Mouse (Mus musculus): Measurements from ENCODE around the gene Esam.
A peak's percentile ranks its signal among the peaks of the same experiment; 100 is the strongest.

Gene Esam

DNA sequence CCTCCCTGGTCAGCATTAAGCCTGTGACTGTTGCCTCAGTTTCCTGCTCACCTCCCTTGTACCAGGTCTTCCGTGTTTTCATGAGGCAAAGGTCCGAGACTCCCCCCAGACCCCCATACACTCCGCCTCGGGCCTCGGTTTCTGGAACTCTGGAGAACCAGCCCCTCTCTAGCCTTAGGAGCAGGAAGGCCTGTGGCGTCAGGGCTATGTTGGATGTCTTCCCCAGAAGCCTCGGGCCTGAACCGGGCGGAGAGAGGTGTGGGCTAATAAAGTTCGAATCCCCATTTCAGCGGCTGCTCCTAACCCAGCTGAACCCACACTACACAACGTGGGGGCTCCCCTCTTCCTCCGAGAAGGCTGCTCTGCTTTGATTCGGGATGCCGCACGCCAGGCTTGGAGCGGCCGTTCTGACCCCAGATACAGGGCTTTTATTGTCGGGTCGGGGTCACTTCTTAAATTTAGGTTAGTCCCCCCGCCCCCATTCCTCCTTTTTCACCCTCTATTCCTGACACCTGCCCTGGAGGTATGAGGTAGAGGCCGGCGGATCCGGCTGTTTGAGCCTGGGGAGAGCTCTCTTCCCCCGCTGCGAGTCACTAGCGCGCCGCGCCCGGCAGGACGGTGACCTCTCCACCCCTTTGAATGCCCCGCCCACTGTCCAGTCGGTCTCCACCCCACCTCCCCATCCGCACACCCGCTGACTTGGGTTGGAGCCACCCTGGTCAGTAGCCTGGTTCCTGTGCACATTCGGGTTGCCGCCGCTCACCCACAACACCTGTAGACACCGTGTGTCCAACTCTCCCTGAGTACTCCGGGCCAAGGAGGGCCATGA is at the start of gene Esam:
TSS of gene Esam (plus strand) at position 683 of the 829 bp plus-strand sequence.
- DNase-seq (ENCODE audit: extremely low read depth, insufficient read length, low spot score): no peak

DNA sequence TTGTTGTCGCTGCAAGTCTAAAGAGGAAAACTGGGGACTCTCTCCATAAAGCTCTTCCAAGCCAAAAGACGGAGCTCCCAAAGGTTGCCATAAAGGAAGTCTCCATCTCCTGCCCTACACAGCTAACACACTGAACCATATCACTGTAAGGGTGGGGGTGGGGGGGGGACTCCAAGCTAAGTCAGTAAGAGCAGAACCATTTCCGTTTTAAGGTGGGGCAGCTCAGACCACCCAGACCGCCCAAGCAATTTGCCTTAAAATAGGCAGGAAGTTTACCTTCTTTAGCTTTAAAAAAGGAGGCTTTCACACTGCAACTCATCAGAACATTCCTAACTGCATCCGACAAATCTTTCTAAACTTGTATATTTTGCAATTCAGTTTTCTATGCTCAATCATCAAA is 42.7 kb upstream of the Esam start:
- no peak for DNase-seq (ENCODE audit: extremely low read depth, insufficient read length, low spot score)

DNA sequence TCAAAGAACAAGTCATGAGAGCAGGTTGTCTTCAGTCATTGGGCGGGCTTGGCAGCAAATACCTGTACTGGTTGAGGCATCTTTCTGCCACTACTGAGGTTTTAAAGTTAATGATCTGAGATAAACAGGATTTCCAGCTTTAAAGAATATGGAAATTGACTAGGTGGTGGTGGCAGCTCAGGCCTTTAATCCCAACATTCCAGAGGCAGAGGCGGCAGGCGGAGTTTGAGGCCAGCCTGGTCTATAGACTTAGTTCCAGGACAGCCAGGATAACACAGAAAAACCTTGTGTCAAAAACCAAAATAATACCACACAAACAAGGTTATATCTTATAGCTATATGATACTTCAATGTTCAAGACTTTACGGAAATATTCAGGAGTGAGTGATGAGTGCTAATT is 39.8 kb upstream of the Esam start:
- no peak for DNase-seq (ENCODE audit: extremely low read depth, insufficient read length, low spot score)

DNA sequence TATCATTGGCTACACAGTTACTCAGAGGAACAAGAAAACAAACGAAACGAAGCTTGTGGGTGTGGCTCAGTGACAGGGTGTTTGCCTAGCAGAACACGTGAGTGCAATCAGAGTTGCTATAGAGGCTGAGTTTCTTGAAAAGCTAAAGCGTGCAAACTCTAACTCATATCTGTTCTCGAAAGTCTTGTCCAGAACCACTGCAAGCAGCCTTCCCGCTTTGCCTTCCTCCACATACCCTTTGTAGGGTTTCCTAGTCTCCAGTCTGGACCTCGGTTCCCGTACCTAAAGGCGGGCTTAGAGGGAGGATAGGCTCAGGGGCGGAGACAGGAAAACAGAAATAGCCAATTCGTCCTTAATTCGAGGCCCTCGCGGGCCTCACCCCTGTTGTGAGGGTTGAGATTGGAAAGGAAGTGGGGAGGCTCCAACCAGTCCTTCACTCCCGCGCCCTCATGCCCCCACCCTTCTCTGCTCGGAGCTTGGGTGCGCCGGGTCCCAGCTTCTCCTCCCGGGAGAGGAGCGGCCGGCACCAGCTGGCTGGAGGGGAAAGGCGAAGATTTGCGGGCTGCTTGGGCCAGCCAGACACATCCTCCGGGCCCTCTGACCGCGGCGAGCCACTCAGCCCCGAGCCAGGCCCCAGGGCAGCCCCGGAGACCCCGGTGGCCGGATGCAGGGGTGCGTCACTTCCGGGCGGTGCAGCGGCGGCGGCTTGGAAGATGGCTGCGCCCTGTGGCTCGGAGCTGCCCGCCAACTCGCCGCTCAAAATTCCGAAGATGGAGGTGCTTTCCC is 39.1 kb upstream of the Esam start, which contains the start of gene Msantd2:
TSS of gene Msantd2 (plus strand) at position 709 of the 786 bp plus-strand sequence.
- peak; percentile 87 for DNase-seq (ENCODE audit: extremely low read depth, insufficient read length, low spot score)

DNA sequence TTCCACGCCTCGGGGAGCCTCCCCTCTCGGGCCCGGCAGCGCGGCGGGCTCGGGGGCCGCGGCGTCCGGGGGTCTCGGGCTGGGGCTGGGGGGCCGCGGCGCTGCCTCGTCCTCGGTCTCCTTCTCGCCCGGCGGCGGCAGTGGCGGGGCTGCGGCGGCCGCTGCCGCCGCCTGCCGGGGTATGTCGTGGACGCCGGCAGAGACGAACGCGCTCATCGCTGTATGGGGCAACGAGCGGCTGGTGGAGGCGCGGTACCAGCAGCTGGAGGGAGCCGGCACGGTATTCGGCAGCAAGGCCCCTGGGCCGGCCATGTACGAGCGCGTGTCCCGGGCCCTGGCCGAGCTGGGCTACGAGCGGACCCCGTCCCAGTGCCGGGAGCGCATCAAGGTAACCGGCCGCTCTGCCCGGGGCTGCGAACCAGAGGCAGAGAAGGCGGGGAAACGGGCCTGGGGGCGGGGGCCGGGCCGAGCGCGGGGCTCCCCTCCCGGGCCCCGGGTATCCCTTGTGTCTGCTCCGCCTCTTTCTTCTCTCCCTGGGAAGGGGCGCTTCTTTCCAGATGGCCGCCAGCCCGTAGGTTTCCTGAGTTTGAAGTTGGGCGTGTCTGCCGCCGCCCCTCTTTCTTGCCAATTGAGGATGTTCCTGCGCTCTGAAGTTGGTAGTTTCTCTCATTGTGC is 38.3 kb upstream of the Esam start:
- DNase-seq (ENCODE audit: extremely low read depth, insufficient read length, low spot score): peak; percentile 48

DNA sequence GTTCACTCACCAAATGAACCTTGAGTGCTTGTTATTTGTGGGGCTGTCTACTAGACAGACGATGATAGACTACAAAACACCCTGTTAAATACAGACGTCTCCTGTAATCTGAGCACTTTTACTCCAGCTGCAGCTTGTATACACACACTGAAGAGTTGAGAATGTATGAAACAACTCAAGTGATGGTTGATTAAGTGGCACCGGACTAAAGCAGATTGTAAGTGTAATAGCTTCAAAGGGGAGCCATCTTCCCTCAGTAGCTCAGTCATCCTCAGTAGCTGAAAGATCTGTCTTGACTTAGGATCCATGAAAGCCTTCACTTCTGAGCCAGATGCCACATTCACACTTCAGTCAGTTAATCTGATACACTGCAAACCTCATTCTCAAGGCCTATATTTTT is 32.1 kb upstream of the Esam start:
- no peak for DNase-seq (ENCODE audit: extremely low read depth, insufficient read length, low spot score)

DNA sequence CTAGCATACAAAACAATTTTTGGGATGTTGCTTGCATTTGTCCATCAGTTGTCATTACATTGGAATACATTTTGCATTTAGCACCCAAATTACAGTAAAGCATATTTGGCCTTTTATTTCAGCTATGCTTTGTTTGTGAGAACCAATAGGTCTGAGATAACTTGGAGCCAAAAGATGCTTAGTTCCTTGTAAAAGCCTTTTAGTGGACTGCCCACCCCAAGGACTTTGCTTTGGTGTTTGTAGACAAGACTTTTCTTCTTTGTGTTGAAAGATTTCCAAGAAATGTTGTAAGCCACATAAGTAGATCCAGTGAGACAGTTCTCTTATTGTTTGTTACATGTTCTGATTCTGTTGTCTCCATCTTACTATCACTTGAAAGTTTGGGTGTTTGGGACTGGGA is 31.6 kb upstream of the Esam start:
- DNase-seq (ENCODE audit: extremely low read depth, insufficient read length, low spot score): no peak

DNA sequence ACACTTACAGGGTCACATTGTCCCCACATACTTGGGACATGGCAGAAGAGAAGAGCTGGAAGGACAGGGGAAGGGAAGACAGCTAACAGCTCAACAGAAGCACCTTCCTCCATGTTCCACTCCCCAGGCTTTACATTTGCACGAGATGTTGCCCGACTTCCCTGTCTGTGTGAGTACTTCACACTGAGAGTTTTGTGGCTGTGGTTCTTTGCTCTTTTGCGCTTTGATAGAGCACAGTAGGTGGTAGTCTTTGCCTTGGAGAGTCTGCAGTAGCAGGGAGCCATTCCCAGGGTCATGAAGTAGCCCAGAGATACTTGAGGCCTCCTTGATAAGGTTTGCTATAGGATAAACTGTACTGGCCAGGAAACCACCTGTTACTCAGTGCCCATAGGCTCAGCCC is 27.7 kb upstream of the Esam start:
- no peak for DNase-seq (ENCODE audit: extremely low read depth, insufficient read length, low spot score)

DNA sequence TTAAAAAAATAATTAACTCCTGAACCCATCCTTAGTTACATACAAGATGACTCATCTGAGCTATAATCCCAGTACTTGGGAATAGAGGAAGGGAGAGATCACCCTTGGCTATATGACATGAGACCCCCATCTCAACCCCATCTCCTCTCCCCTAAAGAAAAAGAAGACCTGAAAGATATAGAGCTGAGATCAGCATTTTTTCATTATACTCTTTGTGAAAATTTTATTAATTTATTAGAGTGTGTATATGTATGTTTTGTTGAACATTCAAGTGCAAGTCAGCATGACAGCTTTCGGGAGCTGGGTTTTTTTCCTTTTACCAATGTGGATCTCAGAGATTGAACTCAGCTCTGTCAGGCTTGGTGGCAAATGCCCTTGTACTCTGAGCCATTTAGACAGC is 26.7 kb upstream of the Esam start:
- no peak for DNase-seq (ENCODE audit: extremely low read depth, insufficient read length, low spot score)

DNA sequence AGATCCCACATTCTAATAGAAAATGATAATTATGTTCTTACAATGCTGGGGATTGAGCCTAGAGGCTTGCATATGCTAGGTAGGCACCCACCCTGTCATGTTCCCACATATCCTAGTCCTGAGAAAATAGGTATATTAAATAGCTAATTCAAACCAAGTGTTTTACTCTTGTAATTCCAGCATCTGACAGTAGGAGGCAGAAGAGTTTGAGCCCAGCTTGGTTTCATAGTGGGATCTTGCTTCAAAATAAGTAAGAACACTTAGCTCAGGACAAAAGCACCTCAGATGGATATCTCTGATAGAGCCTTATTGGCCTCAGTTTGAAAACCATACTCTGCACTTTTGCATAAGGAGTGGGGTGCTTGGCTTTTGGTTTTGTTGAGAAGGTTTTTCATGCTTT is 23.5 kb upstream of the Esam start:
- DNase-seq (ENCODE audit: extremely low read depth, insufficient read length, low spot score): no peak

DNA sequence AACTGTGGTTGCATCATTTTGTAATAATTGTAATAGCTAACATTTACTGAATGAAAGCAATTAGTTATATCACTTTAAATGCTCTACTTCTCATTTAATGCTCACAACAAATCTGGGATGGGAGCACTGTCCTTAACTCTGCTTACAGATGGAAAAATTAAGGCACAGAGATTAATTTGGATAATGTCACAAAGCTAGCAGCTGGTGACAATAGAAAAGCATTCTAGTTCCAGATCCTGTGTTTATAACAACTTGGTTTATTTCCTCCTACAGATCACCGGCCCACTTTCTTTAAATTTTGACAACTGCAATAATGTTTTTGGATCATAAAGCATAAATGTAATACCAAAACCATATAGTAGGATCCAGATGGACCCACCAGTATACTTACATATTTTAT is 21.9 kb upstream of the Esam start:
- DNase-seq (ENCODE audit: extremely low read depth, insufficient read length, low spot score): no peak

DNA sequence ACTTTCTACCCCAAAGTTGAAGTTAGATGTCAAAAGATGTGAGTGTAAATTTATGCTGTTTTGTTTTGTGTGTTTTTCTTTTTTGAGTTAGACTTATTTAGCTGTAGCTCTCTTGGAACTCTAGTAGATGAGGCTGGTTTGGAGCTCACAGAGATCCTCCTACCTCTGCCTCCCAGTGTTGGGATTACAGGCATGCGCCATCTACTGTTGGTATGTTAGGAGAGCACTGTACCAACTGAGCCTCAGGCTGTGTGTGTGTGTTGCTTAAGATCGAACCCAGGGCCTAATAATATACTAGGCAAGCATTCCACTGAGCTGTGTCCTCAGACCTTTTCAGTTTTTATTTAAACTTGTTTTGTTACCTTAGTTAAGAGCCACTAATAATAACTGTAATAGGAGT is 15.8 kb upstream of the Esam start:
- no peak for DNase-seq (ENCODE audit: extremely low read depth, insufficient read length, low spot score)

DNA sequence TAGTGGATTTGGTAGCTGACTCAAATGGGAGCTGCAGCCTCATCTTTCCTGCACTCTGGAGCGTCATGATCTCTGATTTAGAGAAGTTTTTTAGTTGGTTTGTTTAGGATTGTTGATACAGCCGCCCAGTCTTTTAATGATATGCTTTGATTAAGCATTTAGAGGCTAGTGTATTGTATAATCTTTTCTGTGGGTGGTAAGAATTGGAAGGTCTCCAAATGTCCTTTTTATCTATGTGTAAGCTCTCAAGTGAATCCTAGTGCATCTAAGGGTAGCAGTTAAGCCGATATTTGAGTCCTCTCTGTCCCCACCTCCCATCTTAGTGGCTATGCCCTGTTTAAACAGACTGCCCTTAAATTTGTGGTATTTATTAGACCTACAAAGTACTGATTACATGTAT is 13.4 kb upstream of the Esam start:
- no peak for DNase-seq (ENCODE audit: extremely low read depth, insufficient read length, low spot score)

DNA sequence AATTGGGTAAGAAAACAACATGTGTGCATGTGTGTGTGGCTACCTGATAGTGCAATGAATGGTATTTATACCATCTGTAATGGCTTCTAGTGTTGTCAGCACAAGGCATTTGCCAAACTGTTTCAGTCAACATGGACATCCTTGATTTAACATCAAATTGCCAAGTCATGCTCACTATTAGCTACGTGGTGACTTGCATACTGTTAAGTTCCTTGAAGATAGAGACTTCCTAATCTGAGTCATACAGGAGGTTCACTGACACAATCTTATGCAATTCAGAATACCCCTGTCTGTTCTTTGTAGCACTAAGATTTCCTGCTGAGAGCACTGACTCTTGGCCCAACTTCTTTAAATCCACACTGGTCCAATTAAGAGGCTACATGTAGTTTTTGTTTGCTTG is 10.4 kb upstream of the Esam start:
- DNase-seq (ENCODE audit: extremely low read depth, insufficient read length, low spot score): no peak

DNA sequence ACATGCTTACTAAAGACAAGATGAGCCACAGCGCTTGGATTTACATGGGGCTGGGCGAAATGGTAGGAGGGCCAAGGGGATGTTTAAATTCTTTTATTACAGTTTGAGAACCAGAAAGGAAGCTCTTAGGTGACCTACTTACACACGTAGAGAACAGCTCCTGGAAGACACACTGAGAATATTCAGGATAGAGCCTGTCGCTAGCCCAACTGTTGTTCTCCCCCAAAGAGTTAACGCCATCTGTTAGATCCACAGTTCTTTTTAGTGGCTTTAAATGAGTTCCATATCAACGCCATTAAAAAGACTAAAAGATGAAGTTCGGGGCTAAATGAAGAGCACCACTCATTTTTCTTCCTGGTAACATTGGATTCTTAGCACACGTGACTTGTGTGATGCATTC is 8.9 kb upstream of the Esam start:
- no peak for DNase-seq (ENCODE audit: extremely low read depth, insufficient read length, low spot score)

DNA sequence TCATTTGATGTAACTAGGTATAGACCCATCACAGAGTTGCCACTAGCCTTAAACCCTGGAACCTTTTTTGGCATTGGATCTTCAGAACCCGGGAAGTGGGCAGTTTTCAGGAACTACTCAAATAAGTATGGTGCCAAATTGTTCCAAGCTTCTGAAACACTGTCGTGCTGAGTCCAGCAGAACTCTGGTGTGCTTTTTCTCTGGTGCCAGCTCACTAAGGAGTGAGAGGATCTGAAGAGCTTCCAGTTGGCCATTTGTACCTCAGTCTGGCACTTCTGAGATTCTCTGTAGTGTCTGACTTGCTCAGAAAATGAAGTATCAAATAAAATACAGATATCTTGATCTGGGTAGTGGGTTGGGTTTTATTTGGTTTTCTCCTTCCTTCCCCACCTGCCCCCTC is 7.9 kb upstream of the Esam start:
- DNase-seq (ENCODE audit: extremely low read depth, insufficient read length, low spot score): no peak

DNA sequence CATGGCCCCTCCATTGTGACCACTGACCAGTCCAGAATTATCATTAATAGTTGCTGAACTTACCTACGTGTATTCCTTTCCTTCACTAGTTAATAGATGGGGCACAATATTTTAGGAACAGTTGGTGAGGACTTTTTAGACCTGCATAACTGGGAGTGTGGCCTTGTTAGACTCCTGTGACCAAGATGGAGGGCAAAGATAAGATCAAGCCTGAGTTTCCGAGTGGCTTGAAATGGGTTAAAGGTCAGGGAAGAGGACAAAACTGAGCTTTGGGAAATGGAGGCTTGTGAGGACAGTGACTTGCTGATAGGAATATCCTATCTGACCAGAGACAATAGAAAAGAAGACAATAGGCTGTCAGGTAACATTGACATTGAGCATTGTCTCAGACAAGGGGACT is 2.4 kb upstream of the Esam start:
- DNase-seq (ENCODE audit: extremely low read depth, insufficient read length, low spot score): no peak

DNA sequence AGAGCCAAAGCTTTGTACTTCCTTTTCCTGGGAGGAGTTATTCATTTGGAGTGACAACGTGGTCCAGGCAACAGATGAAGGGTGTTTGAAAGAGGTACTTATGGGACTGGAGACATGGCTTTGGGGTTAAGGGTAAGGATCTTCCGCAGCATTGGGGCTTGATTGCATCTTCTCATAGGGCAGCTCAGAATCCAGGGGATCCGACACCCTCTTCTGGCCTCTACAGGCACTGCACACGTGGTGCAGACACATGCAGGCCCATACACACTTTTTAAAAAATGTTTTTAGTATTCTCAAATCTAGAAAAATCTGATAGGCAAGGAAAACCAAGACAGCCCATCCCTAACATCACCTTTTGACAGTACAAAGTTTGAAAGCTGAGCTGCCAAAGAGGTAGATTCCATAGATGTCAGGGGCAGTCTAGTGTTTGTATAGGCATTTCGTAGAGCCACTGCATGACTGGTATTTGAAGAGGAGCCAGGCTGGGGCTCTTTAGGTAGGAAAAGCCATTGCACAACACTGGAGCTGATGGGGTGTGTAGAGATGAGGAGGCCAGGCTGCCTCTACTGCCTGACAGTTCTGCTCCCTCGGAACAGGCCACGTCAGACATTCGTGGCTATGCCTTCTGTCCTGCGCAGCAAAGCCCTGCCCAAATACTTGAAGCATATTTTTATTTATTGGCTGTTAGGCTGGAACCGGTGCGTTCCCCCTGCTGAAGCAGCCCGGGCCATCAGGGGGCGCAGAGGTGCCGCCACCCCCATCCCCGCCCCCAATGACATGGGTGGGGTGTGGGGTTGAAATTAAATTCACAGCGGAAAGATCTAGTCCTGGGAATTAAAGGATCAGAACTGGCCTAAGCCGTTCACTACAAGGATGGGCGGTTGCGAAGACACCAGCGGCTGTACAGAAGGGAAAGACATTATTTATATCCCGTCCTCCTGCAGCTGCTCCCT is 1.2 kb upstream of the Esam start:
- DNase-seq (ENCODE audit: extremely low read depth, insufficient read length, low spot score): no peak

DNA sequence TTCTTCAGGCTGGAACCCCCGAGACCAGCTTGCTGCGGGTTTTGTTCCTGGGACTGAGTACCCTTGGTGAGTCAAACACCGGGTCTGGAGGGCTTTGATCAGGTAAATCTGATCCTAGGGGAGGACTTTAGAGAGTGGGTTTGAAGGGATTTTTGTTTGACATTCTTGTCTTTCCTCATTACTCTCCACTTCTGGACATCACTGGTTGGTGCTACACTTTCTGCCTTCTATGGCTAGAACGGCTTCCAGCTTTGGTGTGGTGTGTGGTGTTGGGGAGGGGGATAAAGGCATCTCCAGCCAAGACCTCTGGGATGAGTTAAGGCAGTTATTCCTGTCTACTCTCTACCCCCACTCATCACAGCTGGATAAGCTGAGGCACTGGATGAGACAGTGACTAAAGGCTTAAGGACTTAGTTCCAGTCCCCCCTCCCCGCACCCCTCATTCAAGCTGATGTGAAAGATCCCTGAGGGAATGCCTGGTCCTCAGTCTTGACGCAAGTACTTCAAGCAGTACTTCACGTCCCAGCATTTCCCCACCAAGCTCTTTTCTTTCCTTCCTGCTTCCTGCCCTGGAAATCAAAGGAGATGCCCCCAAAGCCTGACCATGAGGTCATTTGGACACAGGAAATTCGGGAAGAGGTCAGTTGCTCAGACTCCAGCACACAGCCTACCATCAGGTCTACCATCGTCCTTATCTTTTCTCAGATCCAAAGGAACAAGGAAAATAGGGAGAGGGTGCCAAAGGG is 520 bp downstream of the Esam start:
- no peak for DNase-seq (ENCODE audit: extremely low read depth, insufficient read length, low spot score)

Data from 3134 (cell line).